Mouse (Mus musculus) embryonic fibroblast, embryonic 13.5 days (primary cell): ENCODE measurements at regions not wholly inside any gene's neighbourhood (a gene's known extent, or its start where the extent isn't known, plus 50 kb on each side); places are given as distances from the start of the nearest gene placed in this dataset.

Experiments used
- H3K27ac ChIP-seq: 2 replicates; pipeline ENCODE4 v1.5.1; 2012; ENCODE audit warnings: low read length, control low read depth, inconsistent platforms; ENCODE audit not compliant: insufficient read depth
- H3K4me1 ChIP-seq: 2 replicates; pipeline ENCODE4 v1.6.1; 2011; ENCODE audit warnings: low read length; ENCODE audit not compliant: control insufficient read depth, insufficient read depth
- H3K4me3 ChIP-seq: 2 replicates; pipeline ENCODE4 v1.5.1; 2011; ENCODE audit warnings: mild to moderate bottlenecking, control low read depth, low read length; ENCODE audit not compliant: insufficient read depth
- CTCF ChIP-seq: IDR thresholded peaks from 2 replicates; pipeline ENCODE4 v1.5.1; 2011; ENCODE audit warnings: mild to moderate bottlenecking, control low read depth, low read length, moderate library complexity, borderline replicate concordance; ENCODE audit not compliant: insufficient read depth
- POLR2A ChIP-seq: IDR thresholded peaks from 2 replicates; pipeline ENCODE4 v1.6.1; 2011; ENCODE audit warnings: low read depth, mild to moderate bottlenecking, control low read depth, low read length, moderate library complexity

DNA sequence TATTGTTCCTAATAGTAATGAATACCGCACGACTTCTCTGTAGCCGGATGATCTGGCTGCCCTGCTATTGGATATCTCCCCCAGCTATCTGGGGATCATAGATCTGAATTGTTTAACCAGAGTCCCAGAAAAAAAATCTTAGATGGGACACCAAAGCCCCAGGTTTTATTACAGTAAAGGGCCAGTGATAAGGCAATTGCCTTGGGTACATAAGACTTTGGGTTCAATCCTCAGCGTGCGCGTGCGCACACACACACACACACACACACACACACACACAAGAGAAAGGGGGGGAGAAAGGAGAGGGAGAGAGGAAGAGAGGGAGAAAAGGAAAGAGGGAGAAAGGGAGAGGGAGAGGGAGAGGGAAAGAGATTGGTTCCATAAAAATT is 270.4 kb upstream of the Zfp703 start:
- Histone ChIP-seq H3K4me3 (no peak overlapping the region), H3K4me1 (no peaks in the 10 kb centered on the region), H3K27ac (no peak overlapping the region)
- no peak for TF ChIP-seq POLR2A
- no peak for TF ChIP-seq CTCF

DNA sequence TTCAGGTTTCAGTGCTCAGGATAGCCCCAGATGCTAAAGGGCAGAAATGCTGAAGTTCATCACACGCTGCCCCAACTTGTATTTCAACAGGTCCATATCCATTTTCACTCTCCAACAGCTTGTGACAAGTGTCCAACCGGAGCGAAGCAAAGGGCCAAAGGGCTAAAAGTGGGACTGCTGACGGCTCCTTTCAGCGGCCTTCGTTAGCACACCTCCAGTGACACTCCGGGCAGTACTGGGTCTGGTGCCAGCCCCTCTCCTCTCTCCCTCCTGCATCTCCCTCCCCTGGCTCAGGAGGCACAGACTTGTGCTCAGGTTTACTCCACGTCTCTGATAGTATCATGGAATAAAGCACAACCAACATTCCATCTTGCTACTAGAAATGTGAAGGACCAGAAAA is 263.3 kb upstream of the Zfp703 start:
- Histone ChIP-seq H3K4me3 (no peak overlapping the region), H3K27ac (no peak overlapping the region), H3K4me1 (no peaks in the 10 kb centered on the region)
- TF ChIP-seq CTCF, result no peak
- TF ChIP-seq POLR2A, result no peak

DNA sequence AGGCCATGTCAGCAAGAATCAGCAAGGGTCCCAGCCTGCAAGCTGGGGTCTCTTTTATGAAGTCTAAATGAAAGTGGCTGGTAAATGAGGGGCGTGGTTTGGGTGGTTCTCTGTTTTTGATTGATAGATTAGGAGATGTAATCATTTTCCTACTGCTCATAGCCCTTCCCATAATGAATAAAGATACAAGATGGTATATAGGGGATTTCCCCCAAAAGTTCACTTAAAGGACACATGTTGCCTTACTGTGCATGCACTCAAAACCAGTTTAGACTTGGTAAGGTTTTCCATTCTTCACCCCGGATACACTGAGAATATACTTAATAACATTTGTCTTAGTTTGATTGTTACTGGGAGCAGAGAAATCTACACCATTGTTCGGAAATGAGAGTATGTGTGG is 262.4 kb upstream of the Zfp703 start:
- Histone ChIP-seq H3K4me3 (no peak overlapping the region), H3K27ac (no peak overlapping the region), H3K4me1 (no peaks in the 10 kb centered on the region)
- no peak for TF ChIP-seq POLR2A
- no peak for TF ChIP-seq CTCF

DNA sequence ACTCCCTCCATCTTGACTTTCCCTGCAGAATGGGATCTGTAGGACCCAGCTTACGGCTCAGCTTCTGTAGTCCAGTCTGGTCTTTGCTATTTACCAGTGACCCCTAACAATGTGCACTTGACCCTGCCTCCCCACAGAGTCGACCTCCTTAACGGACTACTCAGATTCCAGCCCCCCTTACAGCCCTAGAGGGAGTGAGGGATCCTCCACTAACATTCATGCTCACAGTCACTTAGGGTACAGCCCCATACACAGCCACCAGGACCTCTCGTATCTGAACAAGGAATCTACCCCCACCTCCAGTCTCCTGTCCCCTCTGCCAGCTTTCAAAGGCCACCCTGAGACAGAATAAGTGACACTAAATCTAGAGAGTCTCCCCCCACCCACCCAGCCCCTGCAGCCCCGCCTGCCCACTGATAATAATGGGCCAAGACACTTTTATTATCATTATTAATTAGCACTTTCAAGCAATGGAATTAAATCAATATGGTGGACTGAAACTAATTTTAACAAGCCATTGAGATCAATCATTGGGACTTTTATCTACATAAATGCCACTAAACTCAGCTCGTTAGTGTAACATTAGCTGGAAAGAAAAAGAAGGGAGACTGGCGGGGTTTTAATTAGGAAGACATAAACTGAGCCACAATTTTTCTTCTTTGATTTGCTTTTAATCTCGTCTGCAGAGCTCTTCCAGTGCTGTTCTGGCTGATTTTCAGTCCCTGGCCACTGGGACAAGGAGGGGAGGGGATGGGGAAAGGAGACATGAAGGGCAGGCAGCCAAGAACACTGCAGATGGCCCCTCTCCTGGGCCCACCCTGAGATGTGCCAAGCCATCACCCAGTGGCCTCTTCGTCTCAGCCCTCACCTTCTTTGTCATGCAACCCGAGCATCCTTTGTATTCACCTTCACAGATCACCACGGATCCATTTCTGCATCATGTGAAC is 258.4 kb upstream of the Zfp703 start:
- Histone ChIP-seq H3K27ac (no peak overlapping the region), H3K4me3 (no peak overlapping the region), H3K4me1 (no peaks in the 10 kb centered on the region; the same call in 1 of the 2 replicates)
- TF ChIP-seq POLR2A (no peak), CTCF (no peak)

DNA sequence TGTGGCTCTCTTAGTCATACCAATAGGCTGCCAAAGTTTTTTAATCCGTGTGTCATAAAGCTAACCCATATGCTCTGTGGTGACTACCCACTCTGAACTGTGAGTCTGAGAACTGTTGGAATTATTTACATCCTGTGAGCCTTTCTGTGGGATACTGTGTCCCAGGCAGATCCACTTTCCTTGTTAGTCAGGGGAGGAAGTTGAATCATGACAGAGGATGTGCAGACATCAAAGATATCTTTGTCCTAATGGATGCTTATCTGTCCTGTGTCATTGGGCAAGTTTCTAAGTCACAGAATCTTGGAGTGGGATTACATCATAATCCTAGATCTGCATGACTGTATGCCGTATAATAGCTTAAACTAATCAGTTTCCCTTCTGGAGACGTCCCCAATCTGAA is 254.4 kb upstream of the Zfp703 start:
- H3K4me3 ChIP-seq, result no peak overlapping the region
- H3K27ac ChIP-seq, result peak overlapping the region; percentile 48
- TF ChIP-seq POLR2A, result no peak
- TF ChIP-seq CTCF, result no peak
- peaks cover 7% of the 10 kb centered on the region for H3K4me1 ChIP-seq

DNA sequence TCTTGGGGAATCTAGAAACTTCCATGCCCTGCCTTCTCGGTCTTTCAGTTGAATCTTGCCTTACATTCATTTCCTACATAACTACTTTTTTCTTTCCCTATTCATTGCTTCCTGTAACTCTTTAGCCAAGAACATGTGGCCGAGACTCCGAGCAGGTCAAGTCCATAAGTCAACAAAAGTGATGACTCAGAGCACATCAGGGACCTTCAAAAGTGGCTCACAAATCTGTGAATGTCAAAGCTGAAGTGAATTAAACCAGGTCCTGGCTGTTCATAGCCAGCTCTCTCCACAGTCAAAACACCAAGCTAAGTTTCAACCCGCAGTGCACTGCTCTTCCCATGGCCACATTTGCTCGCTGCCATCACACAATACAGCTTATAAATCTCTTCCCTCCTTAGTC is 252.5 kb upstream of the Zfp703 start:
- peak overlapping the region; percentile 57 for H3K27ac ChIP-seq
- H3K4me1 ChIP-seq, result peaks cover 10% of the 10 kb centered on the region
- no peak overlapping the region for H3K4me3 ChIP-seq
- no peak for TF ChIP-seq CTCF
- TF ChIP-seq POLR2A, result no peak

DNA sequence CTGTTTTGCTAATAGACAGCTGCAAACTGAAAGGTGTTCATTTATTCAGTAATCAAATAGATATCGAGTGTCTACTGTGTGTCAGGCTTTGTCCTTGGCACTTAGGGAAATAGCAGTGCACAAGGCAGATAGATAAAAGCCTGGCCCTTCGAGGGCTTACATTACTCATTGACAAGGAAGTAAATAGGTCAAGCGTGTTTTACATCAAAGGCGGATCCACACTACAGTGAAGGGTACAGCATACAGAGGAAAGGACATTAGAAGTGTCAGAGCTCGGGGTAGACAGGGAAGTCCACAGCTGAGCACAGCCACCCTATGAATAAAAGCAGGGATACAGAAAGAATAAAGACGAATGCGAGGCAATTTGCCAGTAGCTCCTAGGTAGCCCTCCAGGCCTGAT is 251.6 kb upstream of the Zfp703 start:
- Histone ChIP-seq H3K4me3 (no peak overlapping the region), H3K4me1 (peaks cover 10% of the 10 kb centered on the region), H3K27ac (no peak overlapping the region)
- TF ChIP-seq POLR2A (no peak), CTCF (no peak)

DNA sequence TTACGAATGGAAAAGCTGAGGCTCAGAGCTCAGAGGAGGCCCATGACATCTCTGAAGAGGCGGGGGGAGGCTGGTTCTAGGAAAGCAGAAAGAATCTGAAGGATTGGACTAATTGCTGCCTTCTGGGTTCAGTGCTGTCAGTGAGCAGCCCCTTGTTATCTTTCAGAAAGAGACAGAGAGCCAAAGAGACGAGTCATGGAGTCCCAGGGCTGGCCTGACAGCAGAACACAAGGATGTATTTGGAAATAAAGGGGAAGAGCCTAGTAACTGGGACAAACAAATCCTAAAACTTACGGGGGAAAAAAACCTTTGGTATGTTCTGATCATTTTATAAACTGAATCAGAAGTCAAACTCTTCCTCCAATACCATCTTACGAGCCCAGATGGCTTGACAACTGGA is 247.8 kb upstream of the Zfp703 start:
- Histone ChIP-seq H3K4me1 (peaks cover 6% of the 10 kb centered on the region), H3K27ac (no peak overlapping the region), H3K4me3 (no peak overlapping the region)
- TF ChIP-seq CTCF, result no peak
- TF ChIP-seq POLR2A, result no peak

DNA sequence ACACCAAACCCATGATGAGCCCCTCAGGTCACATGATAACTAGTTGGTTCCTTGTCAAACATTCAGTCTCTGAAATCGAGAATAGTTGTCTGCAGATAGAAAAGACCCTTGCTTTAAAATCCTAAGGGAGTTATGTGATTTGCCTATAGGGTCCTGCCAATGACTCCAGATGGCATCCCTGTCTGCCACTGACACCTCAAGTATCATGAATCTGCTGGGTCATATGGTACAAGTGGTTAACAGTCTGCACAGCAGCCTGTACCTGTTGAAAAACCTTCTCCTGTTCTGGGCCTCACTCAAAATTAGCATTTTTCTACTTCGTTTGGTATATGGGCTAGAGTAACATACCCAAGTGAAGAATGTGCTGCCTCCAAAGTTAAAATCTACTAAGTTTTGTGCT is 246.0 kb upstream of the Zfp703 start:
- no peak overlapping the region for H3K27ac ChIP-seq
- TF ChIP-seq POLR2A (no peak), CTCF (no peak)
- no peak overlapping the region for H3K4me3 ChIP-seq
- 0 out of 2 replicates have a peak, but pooled peaks cover 3% of the 10 kb centered on the region for H3K4me1 ChIP-seq

DNA sequence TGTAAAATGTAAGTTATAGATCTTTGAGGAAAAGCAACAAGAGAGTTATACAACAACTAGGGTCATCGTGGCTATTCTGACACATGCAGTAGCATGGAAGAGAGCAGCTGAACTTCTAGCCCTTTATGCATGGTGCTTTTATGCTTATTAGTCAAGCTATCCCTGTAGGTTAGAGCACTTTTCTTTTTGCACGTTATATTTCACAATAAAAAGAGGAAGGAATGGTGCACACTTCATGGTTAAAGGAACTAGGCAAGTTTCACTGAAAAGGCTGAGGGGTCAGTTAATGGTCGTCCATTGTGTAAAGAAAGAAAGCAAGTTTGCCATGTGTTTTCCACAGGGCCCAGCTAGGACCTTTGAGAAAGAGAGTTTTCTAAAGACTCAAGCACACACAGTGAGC is 232.7 kb upstream of the Zfp703 start:
- no peak for TF ChIP-seq CTCF
- TF ChIP-seq POLR2A, result no peak
- H3K4me1 ChIP-seq, result 0 out of 2 replicates have a peak, but pooled peaks cover 3% of the 10 kb centered on the region
- no peak overlapping the region for H3K27ac ChIP-seq
- H3K4me3 ChIP-seq, result no peak overlapping the region

DNA sequence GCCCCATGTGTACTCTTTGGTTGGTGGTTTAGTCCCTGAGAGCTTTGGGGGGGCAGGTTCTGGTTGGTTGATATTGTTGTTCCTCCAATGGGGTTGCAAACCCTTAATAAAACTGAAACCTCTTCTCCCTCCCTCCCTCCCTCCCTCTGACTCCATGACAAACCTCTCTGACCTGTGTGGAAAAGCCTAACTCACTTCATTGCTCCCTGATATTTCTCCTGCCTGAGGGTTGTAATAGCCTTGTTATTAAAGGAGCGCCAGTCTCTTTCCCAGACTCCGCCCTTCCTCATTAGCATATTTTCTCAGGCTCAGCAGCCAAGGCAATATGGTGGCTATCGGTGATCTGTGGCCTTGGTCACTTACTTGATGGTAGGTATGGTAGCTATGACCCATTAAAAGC is 230.3 kb upstream of the Zfp703 start:
- TF ChIP-seq CTCF (no peak), POLR2A (no peak)
- peak overlapping the region; percentile 22 for H3K27ac ChIP-seq
- H3K4me1 ChIP-seq, result 0 out of 2 replicates have a peak, but pooled peaks cover 3% of the 10 kb centered on the region
- H3K4me3 ChIP-seq, result no peak overlapping the region
